Mouse (Mus musculus) CD4-positive, CD25-positive, alpha-beta regulatory T cell, adult 2 months (primary cell): ENCODE results near the gene H2al1a.
A peak's percentile ranks its signal among the peaks of the same experiment; 100 is the strongest.
"Not testable (repeated sequence)": the region's sequence is repeated elsewhere in the genome, so short reads cannot be mapped to it uniquely, and the experiment has no call there.

Source experiments
- DNase-seq: peaks from one replicate; pipeline ENCODE4 v3.0.0-alpha.2; 2012; ENCODE audit warnings: low read depth, low spot score

H2al1a gene

DNA sequence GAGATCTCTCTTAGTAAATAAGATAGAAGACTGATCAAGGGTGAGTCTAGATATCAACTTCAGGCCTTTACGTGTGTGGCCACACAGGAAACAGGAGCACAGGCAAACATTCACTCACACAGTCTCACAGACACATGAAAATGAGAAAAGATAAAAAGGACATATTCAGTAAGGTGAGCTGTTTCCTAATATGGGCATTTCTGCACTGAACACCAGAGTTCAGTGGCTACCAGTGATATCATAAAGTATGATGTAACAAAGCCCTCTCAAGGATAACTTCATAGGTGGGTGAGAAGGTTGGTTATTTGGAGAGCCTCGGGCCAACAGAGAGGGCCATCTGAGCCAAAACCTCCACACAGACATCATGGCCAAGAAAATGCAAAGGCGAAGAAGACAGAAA is at the start of gene H2al1a:
Gene H2al1a, plus strand, starts transcription at position 301 of the 400 bp plus-strand sequence.
- not testable (repeated sequence) for DNase-seq

DNA sequence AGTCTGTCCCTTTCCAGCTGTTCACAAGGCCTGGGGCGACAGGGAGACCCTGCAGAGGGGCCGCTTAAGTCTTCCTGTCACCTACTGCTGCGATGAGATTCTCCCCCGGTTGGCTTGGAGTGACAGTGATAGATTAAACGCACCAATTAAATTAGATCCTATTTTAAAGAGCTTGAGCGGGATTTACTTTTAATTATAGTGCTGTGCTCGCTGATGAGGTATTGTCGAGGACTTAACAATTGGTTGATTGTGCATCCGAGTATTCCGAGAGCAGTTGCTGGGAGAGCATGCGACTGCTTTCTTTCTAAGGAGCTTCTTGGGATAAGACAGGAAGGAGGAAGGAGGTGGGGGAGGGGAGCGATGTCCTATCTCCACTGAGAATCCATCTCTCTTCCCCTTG is 48.9 kb upstream of the H2al1a start:
- DNase-seq = no peak

- DNase-seq = peak; percentile 68
Measured at GRCm38 (mm10) chrX:11254062-11254461, 45.0 kb upstream of the H2al1a start.

GRCm38 (mm10) chrX:11254521-11255207 is 44.4 kb upstream of the H2al1a start:
- peak; percentile 69 for DNase-seq

- peak; percentile 25 for DNase-seq
Measured at GRCm38 (mm10) chrX:11255564-11256360, 43.3 kb upstream of the H2al1a start.

- DNase-seq = no peak
Measured at GRCm38 (mm10) chrX:11264918-11265317, 34.1 kb upstream of the H2al1a start.

DNA sequence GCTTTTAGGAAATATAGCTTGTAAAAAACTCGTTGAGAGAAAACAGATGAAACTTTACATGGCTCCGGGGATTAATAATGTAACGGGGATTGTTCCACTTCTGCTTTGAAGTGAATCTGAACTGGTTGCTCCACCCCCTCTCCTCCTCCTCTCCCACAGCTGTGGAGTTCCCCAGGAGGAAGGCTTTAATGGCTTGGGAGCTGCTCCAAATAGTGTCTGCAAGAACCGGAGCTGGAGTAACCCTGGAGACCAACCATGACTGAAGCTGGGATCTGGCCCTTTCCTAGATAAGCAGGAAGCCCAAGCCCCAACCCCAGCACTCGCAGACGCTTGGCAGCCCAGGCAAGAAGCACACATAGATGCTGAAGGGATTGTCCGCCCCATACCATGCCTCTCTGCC is 31.3 kb upstream of the H2al1a start:
- no peak for DNase-seq

- DNase-seq = no peak
Measured at GRCm38 (mm10) chrX:11269074-11269473, 30.0 kb upstream of the H2al1a start.

DNA sequence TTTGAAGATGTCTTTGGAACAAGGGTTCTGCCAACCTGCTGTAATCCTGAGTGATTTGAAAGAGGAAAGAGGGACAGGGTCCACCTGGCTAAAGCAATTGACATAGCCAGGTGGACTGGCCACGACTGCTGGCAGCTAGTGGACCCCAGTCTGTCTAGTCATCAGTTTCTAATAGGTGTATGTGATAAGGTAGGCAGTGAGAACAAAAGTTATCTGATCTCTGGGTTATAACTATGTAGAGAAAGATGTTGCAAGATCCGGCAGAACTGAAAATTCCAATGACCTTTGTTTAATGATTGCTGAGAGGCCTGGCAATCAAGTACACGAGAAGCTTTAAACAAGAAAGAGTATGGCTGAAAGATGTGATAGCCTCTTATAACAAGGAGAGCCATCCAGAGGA is 25.9 kb upstream of the H2al1a start:
- no peak for DNase-seq

DNA sequence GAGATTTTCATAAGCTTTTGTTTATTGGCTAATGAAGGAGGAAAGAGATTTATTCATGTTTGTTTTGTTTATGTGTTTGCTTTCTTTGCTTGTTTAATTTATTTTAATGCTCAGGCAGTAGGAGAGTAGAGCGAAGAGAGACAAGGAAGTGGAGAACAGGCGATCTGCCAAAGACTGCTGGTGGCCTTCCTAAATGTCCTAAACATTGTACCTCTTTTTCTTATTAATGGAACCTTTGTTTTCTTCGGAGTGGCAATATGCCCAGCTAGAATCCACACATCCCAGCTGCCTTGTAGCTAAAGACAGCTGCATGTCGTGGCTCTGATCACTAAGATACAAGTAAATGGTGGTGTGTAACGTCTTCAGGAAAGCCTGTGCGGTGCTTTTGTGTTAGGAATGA is 22.0 kb upstream of the H2al1a start:
- no peak for DNase-seq

- DNase-seq = no peak
Measured at GRCm38 (mm10) chrX:11280741-11281140, 18.3 kb upstream of the H2al1a start.

- DNase-seq = no peak
Measured at GRCm38 (mm10) chrX:11288306-11288882, 10.7 kb upstream of the H2al1a start.

- peak; percentile 3 for DNase-seq
Measured at GRCm38 (mm10) chrX:11289244-11289643, 9.8 kb upstream of the H2al1a start.

GRCm38 (mm10) chrX:11302132-11302531 is 3.1 kb downstream of the H2al1a start, which contains the start of gene H2al1b:
Gene H2al1b (plus strand): TSS chrX:11302432.
- not testable (repeated sequence) for DNase-seq

DNA sequence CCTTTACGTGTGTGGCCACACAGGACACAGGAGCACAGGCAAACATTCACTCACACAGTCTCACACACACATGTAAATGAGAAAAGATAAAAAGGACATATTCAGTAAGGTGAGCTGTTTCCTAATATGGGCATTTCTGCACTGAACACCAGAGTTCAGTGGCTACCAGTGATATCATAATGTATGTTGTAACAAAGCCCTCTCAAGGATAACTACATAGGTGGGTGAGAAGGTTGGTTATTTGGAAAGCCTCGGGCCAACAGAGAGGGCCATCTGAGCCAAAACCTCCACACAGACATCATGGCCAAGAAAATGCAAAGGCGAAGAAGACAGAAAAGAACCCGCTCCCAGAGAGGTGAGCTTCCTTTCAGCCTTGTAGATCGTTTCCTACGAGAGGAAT is 6.3 kb downstream of the H2al1a start, which contains the start of gene H2al1c:
Gene H2al1c, plus strand, starts transcription at position 301 of the 400 bp plus-strand sequence.
- DNase-seq = not testable (repeated sequence)

GRCm38 (mm10) chrX:11308524-11308923 is 9.5 kb downstream of the H2al1a start, which contains the start of gene H2al1d:
Gene H2al1d (plus strand): TSS chrX:11308824.
- DNase-seq = not testable (repeated sequence)

DNA sequence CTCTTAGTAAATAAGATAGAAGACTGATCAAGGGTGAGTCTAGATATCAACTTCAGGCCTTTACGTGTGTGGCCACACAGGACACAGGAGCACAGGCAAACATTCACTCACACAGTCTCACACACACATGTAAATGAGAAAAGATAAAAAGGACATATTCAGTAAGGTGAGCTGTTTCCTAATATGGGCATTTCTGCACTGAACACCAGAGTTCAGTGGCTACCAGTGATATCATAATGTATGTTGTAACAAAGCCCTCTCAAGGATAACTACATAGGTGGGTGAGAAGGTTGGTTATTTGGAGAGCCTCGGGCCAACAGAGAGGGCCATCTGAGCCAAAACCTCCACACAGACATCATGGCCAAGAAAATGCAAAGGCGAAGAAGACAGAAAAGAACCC is 12.6 kb downstream of the H2al1a start, which contains the start of gene H2al1e:
Gene H2al1e, plus strand, starts transcription at position 301 of the 400 bp plus-strand sequence.
- DNase-seq = not testable (repeated sequence)

DNA sequence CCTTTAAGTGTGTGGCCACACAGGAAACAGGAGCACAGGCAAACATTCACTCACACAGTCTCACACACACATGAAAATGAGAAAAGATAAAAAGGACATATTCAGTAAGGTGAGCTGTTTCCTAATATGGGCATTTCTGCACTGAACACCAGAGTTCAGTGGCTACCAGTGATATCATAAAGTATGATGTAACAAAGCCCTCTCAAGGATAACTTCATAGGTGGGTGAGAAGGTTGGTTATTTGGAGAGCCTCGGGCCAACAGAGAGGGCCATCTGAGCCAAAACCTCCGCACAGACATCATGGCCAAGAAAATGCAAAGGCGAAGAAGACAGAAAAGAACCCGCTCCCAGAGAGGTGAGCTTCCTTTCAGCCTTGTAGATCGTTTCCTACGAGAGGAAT is 15.8 kb downstream of the H2al1a start, which contains the start of gene H2al1f:
Gene H2al1f, plus strand, starts transcription at position 301 of the 400 bp plus-strand sequence.
- not testable (repeated sequence) for DNase-seq

DNA sequence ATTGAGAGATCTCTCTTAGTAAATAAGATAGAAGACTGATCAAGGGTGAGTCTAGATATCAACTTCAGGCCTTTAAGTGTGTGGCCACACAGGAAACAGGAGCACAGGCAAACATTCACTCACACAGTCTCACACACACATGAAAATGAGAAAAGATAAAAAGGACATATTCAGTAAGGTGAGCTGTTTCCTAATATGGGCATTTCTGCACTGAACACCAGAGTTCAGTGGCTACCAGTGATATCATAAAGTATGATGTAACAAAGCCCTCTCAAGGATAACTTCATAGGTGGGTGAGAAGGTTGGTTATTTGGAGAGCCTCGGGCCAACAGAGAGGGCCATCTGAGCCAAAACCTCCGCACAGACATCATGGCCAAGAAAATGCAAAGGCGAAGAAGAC is 18.9 kb downstream of the H2al1a start, which contains the start of gene H2al1g:
Gene H2al1g, plus strand, starts transcription at position 301 of the 400 bp plus-strand sequence.
- DNase-seq = not testable (repeated sequence)

- not testable (repeated sequence) for DNase-seq
Measured at GRCm38 (mm10) chrX:11321192-11321591, 22.1 kb downstream of the H2al1a start, which contains the start of gene H2al1h. Gene H2al1h (plus strand): TSS chrX:11321492.

DNA sequence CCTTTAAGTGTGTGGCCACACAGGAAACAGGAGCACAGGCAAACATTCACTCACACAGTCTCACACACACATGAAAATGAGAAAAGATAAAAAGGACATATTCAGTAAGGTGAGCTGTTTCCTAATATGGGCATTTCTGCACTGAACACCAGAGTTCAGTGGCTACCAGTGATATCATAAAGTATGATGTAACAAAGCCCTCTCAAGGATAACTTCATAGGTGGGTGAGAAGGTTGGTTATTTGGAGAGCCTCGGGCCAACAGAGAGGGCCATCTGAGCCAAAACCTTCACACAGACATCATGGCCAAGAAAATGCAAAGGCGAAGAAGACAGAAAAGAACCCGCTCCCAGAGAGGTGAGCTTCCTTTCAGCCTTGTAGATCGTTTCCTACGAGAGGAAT is 25.3 kb downstream of the H2al1a start, which contains the start of gene H2al1i:
Gene H2al1i, plus strand, starts transcription at position 301 of the 400 bp plus-strand sequence.
- DNase-seq = not testable (repeated sequence)

DNA sequence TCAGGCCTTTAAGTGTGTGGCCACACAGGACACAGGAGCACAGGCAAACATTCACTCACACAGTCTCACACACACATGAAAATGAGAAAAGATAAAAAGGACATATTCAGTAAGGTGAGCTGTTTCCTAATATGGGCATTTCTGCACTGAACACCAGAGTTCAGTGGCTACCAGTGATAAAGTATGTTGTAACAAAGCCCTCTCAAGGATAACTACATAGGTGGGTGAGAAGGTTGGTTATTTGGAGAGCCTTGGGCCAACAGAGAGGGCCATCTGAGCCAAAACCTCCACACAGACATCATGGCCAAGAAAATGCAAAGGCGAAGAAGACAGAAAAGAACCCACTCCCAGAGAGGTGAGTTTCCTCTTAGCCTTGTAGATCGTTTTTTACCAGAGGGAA is 28.5 kb downstream of the H2al1a start, which contains the start of gene H2al1j:
Gene H2al1j, plus strand, starts transcription at position 301 of the 400 bp plus-strand sequence.
- not testable (repeated sequence) for DNase-seq
